Comparison of ENCODE assay signal across 9 mouse cellular contexts in genomic region chr3:41201782-41202181, GRCm38 (mm10).
DNase-seq lines count a peak whose midpoint lies in the region; ATAC-seq and TF ChIP-seq lines count a peak whose summit lies in the region.
"Had no signal": no experiment of that assay in that cellular context is flagged by ENCODE, and none has a peak within 500 bp of the region (broad histone marks: within the 10 kb centered on the region; RNA-seq: fewer than 3 reads in every experiment).

No protein-coding gene starts in this region.

- H3K4me1 ChIP-seq in kidney, postnatal 0 days (replicated peaks; ENCODE audit: insufficient read depth, low read length) = no peaks in the 10 kb centered on the region
- H3K4me1 ChIP-seq in kidney, embryonic 16.5 days (ENCODE audit: insufficient read depth, low read length) = no peaks in the 10 kb centered on the region
- H3K4me1 ChIP-seq in E14TG2a.4 (replicated peaks; ENCODE audit: low read depth, low read length) = no peaks in the 10 kb centered on the region
- no peaks in the 10 kb centered on the region for H3K4me1 ChIP-seq in liver, embryonic 14.5 days (replicated peaks; ENCODE audit: control insufficient read depth in 2 of 2, insufficient read depth in 2 of 2, low read length in 1 of 2)
- H3K4me1 ChIP-seq in neural tube, embryonic 15.5 days = peaks cover 7% of the 10 kb centered on the region; the same call in 1 of the 2 replicates
- H3K4me1 ChIP-seq in forebrain, embryonic 10.5 days = peaks cover 5% of the 10 kb centered on the region

- H3K9ac ChIP-seq in kidney, postnatal 0 days (ENCODE audit: low read depth, low read length) = no peak overlapping the region
- no peak overlapping the region for H3K9ac ChIP-seq in kidney, embryonic 16.5 days (replicated peaks; ENCODE audit: low read length)
- H3K9ac ChIP-seq in liver, embryonic 14.5 days (replicated peaks) = no peak overlapping the region
- no peak overlapping the region for H3K9ac ChIP-seq in neural tube, embryonic 15.5 days (replicated peaks)
- H3K9ac ChIP-seq: heart, embryonic 13.5 days had no signal

- H3K9me3 ChIP-seq in kidney, postnatal 0 days (replicated peaks; ENCODE audit: low read length) = no peaks in the 10 kb centered on the region
- H3K9me3 ChIP-seq in kidney, embryonic 16.5 days (ENCODE audit: low read length) = no peaks in the 10 kb centered on the region
- peaks cover 4% of the 10 kb centered on the region; the same call in 1 of the 2 replicates for H3K9me3 ChIP-seq in E14TG2a.4 (ENCODE audit: low read length)
- H3K9me3 ChIP-seq in liver, embryonic 14.5 days (ENCODE audit: control insufficient read depth, low read length) = no peaks in the 10 kb centered on the region
- no peaks in the 10 kb centered on the region for H3K9me3 ChIP-seq in neural tube, embryonic 15.5 days (replicated peaks)
- H3K9me3 ChIP-seq in forebrain, embryonic 10.5 days = no peaks in the 10 kb centered on the region
- H3K9me3 ChIP-seq: heart, embryonic 13.5 days had no signal

- no peak overlapping the region for H3K27ac ChIP-seq in kidney, postnatal 0 days
- H3K27ac ChIP-seq in kidney, embryonic 16.5 days (ENCODE audit: low read length) = no peak overlapping the region
- no peak overlapping the region for H3K27ac ChIP-seq in liver, embryonic 14.5 days
- no peak overlapping the region for H3K27ac ChIP-seq in neural tube, embryonic 15.5 days (replicated peaks)
- no peak overlapping the region for H3K27ac ChIP-seq in forebrain, embryonic 10.5 days
- H3K27ac ChIP-seq: heart, embryonic 13.5 days had no signal

- no peak overlapping the region for H3K4me3 ChIP-seq in kidney, postnatal 0 days (replicated peaks; ENCODE audit: low read depth, low read length)
- H3K4me3 ChIP-seq in kidney, embryonic 16.5 days (ENCODE audit: low read length) = no peak overlapping the region
- H3K4me3 ChIP-seq in E14TG2a.4 (replicated peaks; ENCODE audit: low read length) = no peak overlapping the region
- H3K4me3 ChIP-seq in liver, embryonic 14.5 days (ENCODE audit: insufficient read depth in 1 of 2, low read depth in 2 of 2, low read length in 2 of 2) = no peak overlapping the region
- H3K4me3 ChIP-seq in neural tube, embryonic 15.5 days (replicated peaks) = no peak overlapping the region
- no peak overlapping the region for H3K4me3 ChIP-seq in forebrain, embryonic 10.5 days
- H3K4me3 ChIP-seq: heart, embryonic 13.5 days had no signal

- no peak for ATAC-seq in kidney, postnatal 0 days (replicated peaks; ENCODE audit: low FRiP score, low read depth)
- ATAC-seq in kidney, embryonic 16.5 days (ENCODE audit: low FRiP score, low TSS enrichment) = no peak
- ATAC-seq in liver, embryonic 14.5 days (ENCODE audit: insufficient read depth) = no peak
- no peak for ATAC-seq in neural tube, embryonic 15.5 days (ENCODE audit: low FRiP score)

- no peaks in the 10 kb centered on the region for H3K27me3 ChIP-seq in kidney, postnatal 0 days (ENCODE audit: insufficient read depth, low read length)
- no peaks in the 10 kb centered on the region for H3K27me3 ChIP-seq in kidney, embryonic 16.5 days (ENCODE audit: insufficient read depth, low read length)
- peaks cover 2% of the 10 kb centered on the region; the same call in 1 of the 2 replicates for H3K27me3 ChIP-seq in E14TG2a.4 (ENCODE audit: insufficient read depth, low read length)
- H3K27me3 ChIP-seq in liver, embryonic 14.5 days (ENCODE audit: control insufficient read depth, insufficient read depth, low read length) = no peaks in the 10 kb centered on the region
- H3K27me3 ChIP-seq in neural tube, embryonic 15.5 days (replicated peaks) = no peaks in the 10 kb centered on the region
- no peaks in the 10 kb centered on the region for H3K27me3 ChIP-seq in forebrain, embryonic 10.5 days (ENCODE audit: poor library complexity, severe bottlenecking)
- H3K27me3 ChIP-seq: heart, embryonic 13.5 days had no signal

- DNase-seq in kidney, postnatal 0 days (ENCODE audit: low spot score) = peak; percentile 67
- peak; percentile 78 for DNase-seq in R1 (ENCODE audit: low read depth, low spot score)
- DNase-seq in liver, embryonic 14.5 days (ENCODE audit: low read depth in 3 of 3, low spot score in 3 of 3) = no peak
- no peak for DNase-seq in right cerebral cortex, adult 18-20 months
- no peak for DNase-seq in forebrain, embryonic 10.5 days (ENCODE audit: extremely low spot score, low spot score)

- no peak for TF ChIP-seq EP300 in liver, embryonic 14.5 days (IDR thresholded peaks at IDR 0.05; ENCODE audit: low read depth)

- H3K4me2 ChIP-seq in kidney, postnatal 0 days (ENCODE audit: low read length) = no peak overlapping the region
- H3K4me2 ChIP-seq in kidney, embryonic 16.5 days (replicated peaks; ENCODE audit: low read depth, low read length) = no peak overlapping the region
- no peak overlapping the region for H3K4me2 ChIP-seq in liver, embryonic 14.5 days (ENCODE audit: low read depth)
- no peak overlapping the region for H3K4me2 ChIP-seq in neural tube, embryonic 15.5 days
- H3K4me2 ChIP-seq: heart, embryonic 13.5 days had no signal

- peak; percentile 62 for TF ChIP-seq CTCF in kidney, postnatal 0 days (IDR thresholded peaks at IDR 0.05; ENCODE audit: low read depth)
- TF ChIP-seq CTCF in E14TG2a.4 (conservative IDR thresholded peaks at IDR 0.05; ENCODE audit: low read length) = peak; percentile 51
- peak; percentile 48 for TF ChIP-seq CTCF in liver, embryonic 14.5 days (IDR thresholded peaks at IDR 0.05; ENCODE audit: low read depth)

- 32% methylated on average over 4 of the region's 4 CpGs for WGBS in kidney, postnatal 0 days
- WGBS in kidney, embryonic 16.5 days = 41% methylated on average over 4 of the region's 4 CpGs
- 30% methylated on average over 4 of the region's 4 CpGs for WGBS in liver, embryonic 14.5 days (ENCODE audit: insufficient replicate concordance)
- WGBS in neural tube, embryonic 15.5 days = 38% methylated on average over 4 of the region's 4 CpGs
- WGBS in forebrain, embryonic 10.5 days = 33% methylated on average over 4 of the region's 4 CpGs

- no peaks in the 10 kb centered on the region for H3K36me3 ChIP-seq in kidney, postnatal 0 days (ENCODE audit: insufficient read depth, low read length)
- no peaks in the 10 kb centered on the region for H3K36me3 ChIP-seq in kidney, embryonic 16.5 days (ENCODE audit: insufficient read depth, low read length)
- H3K36me3 ChIP-seq in E14TG2a.4 (ENCODE audit: insufficient read depth, low read length) = no peaks in the 10 kb centered on the region
- H3K36me3 ChIP-seq in liver, embryonic 14.5 days (replicated peaks; ENCODE audit: control insufficient read depth, insufficient read depth, low read depth) = no peaks in the 10 kb centered on the region
- no peaks in the 10 kb centered on the region for H3K36me3 ChIP-seq in neural tube, embryonic 15.5 days
- H3K36me3 ChIP-seq in forebrain, embryonic 10.5 days (replicated peaks) = no peaks in the 10 kb centered on the region
- H3K36me3 ChIP-seq: heart, embryonic 13.5 days had no signal

Comparison
In these comparisons a context has a peak if more than half of its experiments do, and no peak if none do; other contexts are left out.
1. DNase-seq: peak in kidney, postnatal 0 days (single experiment) and R1 (single experiment); none in liver, embryonic 14.5 days (0 of 3), right cerebral cortex, adult 18-20 months (single experiment) and forebrain, embryonic 10.5 days (single experiment).
2. Peak in every context shown above with its lines, with median percentiles within 50 percentile points of each other: CTCF ChIP-seq.